Mouse (Mus musculus): Measurements from ENCODE around the gene Lrtm2.

Lrtm2 gene

DNA sequence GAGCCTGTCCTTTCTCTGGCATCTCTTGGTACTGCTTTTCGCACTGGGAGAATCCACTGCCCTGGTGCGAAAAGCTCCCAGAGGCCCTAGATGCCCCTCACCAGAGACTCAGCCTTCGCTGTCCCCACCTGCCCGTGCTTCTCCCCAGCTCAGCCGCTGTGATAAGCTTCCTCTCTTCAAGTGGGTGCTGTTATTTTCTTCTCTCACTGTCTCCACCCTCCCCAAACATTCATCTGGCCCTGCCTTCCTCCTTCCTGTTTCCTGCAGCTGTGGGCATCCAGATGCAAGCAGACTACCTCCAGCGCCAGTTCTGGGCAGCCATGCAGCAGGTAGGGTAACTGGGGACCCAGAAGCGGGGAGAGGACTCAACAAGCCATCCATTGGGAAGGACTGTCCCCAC, 5.6 kb upstream of the Lrtm2 start:
- DNase-seq (ENCODE audit: low spot score in 2 of 2): peak; percentile 47 to 50

DNA sequence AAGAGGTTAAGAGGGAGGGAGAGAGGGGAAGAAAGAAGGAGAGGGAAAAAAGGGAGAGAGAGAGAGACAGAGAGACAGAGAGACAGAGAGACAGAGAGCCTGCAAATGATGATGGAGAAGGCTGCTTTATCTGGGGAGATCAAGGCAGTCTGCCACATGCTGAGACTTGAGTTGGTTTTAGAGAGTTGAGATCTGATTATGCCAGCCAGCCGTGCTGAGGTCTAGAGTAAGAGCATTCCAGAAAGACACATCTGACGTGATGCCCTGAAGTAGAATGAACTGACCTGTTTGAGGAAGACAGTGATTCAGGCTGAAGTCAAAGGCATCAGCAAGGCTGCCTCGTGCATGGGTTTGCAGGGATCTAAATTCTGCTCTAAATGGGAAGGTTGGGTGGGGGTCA, 3.3 kb upstream of the Lrtm2 start:
- DNase-seq (ENCODE audit: low spot score in 2 of 2): no peak

GRCm38 (mm10) chr6:119333202-119333601, 2.6 kb upstream of the Lrtm2 start:
- DNase-seq (ENCODE audit: low spot score in 2 of 2): no peak

- no peak for DNase-seq (ENCODE audit: low spot score in 2 of 2)
Measured at GRCm38 (mm10) chr6:119332111-119332510, 1.5 kb upstream of the Lrtm2 start.

DNA sequence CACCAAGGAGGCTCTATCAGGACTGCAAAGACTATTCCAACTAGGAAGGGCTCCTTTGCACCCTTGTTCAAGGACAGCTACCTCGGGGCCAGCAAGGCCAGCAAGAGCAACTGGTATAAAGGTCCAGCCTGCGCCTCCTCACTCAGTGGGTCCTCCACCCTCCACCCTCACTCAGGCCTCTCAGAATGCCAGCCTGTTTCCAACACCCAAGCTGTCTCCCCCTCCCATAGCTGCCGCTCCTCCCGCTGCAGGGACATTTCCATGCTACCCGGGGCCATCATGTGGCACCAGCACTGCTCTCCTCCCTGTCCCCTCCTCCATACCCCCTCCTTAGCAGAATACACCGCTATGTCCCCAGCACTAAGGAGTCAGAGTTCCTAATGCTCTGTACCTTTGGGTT, 630 bp downstream of the Lrtm2 start:
- DNase-seq (ENCODE audit: low spot score in 2 of 2): no peak

GRCm38 (mm10) chr6:119329215-119329714, 1.3 kb downstream of the Lrtm2 start:
- no peak for DNase-seq (ENCODE audit: low spot score in 2 of 2)

GRCm38 (mm10) chr6:119328521-119329115, 1.9 kb downstream of the Lrtm2 start:
- no peak for DNase-seq (ENCODE audit: low spot score in 2 of 2)

- DNase-seq (ENCODE audit: low spot score in 2 of 2): no peak
Measured at GRCm38 (mm10) chr6:119326541-119326940, 4.0 kb downstream of the Lrtm2 start.

- no peak for DNase-seq (ENCODE audit: low spot score in 2 of 2)
Measured at GRCm38 (mm10) chr6:119325978-119326377, 4.6 kb downstream of the Lrtm2 start.

GRCm38 (mm10) chr6:119324776-119325175, 5.8 kb downstream of the Lrtm2 start:
- DNase-seq (ENCODE audit: low spot score in 2 of 2): no peak

GRCm38 (mm10) chr6:119321752-119322151, 8.8 kb downstream of the Lrtm2 start:
- no peak for DNase-seq (ENCODE audit: low spot score in 2 of 2)

GRCm38 (mm10) chr6:119320481-119320880, 10.1 kb downstream of the Lrtm2 start:
- DNase-seq (ENCODE audit: low spot score in 2 of 2): no peak

DNA sequence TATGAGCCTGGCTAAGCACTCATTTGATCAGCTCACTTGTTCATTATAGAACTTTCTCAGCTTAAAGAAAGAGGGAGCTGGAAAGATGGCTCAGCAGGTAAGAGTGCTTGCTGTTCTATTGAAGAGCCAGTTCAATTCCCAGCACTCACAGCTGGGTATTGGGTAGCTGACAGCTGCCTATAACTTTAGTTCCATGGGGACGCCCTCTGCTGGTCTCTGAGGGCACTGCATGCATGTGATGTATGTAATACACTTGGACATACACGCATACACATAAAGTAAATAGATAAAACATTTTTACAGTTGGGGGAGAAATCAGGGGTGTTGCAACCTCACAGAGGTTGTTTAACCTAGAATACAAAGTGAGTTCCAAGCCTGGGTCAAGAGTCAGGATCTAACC, 11.2 kb downstream of the Lrtm2 start:
- DNase-seq (ENCODE audit: low spot score in 2 of 2): no peak

- no peak for DNase-seq (ENCODE audit: low spot score in 2 of 2)
Measured at GRCm38 (mm10) chr6:119318732-119319131, 11.8 kb downstream of the Lrtm2 start.

DNA sequence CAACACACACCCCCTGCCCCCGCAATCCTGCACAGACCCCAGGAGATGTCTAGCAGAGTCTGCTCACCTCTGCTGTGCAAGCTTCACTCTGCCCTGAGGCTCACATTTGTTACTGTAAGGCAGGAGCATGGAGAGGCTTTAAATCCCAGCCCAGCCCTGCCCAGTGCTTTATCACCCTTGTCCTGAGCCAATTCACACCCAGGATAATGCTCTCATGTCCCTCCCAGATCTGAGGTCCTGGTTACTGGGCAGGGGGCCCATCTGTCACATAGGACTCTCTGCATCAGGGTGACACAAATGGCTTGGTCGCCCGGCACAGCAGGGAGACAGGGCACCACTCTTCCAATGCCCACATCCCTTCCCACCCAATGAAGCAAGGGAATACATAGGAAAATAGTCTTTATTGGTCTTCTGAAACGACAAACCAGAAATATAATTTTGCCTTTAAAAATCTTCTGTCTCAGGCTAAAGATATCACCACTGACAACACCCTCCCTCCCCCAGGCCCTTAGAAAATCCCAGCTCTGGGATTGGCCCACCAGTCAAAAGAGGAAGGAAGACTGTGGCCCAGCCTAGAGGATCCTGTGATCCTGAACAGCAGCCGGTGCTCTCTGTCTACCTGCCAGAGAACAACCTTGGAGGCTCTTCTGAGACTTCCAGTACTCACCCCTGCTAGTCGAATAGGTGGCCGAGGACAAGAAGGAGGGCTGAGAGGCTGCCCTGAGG, 15.7 kb downstream of the Lrtm2 start:
- no peak for DNase-seq (ENCODE audit: low spot score in 2 of 2)

DNA sequence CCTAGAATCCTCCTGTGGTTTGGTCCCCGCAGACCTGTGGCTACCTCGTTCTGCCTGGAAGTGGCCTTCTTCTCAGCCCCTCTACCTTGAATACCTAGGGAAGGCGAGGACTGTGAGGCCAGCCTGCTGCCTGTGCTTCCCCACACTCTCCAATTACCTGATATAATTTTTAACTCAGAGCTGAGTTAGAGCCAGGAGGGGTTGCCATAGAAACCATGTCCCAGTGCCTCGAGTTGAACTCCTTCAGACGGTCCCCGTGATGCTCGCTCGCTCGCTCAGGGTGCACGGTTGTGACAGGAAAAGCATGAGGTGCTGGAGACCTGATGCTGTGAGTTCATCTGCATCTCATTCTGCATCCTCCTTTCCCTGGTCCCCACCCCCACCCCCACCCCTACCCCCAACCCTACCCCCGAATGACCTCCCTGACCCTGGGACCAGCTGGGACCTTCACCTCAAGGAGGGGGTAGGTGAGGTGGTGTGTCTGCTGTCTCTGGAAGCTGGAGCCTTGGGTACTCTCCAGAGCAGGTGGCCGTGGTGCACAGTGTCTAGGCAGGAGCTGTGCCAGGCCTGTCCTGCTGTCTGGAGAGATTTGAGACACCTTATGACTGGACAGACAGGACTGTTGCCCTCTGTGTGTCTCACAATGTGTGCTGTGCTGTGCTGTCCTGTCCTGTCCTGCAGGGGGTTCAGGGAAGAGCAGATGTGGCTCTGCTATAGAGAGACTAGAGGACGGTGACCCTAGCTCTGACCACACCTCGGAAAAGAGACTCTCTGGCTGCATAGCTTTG, 16.8 kb downstream of the Lrtm2 start:
- DNase-seq (ENCODE audit: low spot score in 2 of 2): no peak

- DNase-seq (ENCODE audit: low spot score in 2 of 2): no peak
Measured at GRCm38 (mm10) chr6:119313096-119313495, 17.5 kb downstream of the Lrtm2 start.

GRCm38 (mm10) chr6:119312381-119312780, 18.2 kb downstream of the Lrtm2 start:
- no peak for DNase-seq (ENCODE audit: low spot score in 2 of 2)

DNA sequence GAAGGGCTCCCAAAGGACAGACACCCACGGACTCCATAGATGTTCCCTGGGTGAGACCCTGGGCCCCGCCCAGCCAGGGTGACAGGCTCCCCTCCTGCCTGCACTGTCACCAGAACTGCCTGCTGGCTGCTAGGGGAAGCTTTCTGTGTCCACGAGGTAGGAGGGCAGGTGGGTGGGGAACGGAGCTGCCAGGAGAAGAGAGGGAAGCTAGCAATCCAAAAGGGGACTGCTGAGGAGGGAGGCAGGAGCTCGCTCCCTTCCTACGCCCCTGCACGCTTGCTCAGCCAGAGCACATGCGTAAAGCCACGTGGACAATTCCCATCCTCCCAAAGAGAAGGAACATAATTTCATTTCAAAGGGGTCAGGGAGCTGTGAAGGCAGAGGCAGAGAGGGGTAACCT, 20.4 kb downstream of the Lrtm2 start:
- DNase-seq (ENCODE audit: low spot score in 2 of 2): no peak

DNA sequence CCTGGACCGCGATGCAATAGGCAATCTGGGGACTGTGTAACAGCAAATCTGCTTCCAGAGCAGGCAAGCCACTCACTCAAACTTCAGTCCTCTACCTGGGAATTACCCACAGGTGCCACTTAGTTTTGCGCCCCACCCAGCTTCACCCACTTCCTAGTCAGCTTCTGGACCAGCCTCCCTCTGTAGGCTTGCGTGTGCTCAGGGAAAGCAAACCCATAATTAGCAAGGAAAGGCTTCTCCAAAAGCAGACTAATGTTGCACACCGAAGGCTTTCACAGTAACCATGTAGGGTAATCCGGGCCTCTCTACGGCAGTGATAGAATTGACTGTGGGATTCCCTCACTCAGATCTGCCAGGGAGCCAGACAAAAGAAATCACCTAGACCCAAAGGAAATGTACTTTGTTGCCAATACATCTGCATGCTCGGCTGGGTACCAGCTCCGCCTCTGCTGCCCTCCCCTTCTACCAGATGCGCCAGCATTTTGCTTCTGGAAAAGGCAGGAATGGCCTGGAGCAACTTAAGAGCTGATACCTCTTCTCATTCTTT, 22.6 kb downstream of the Lrtm2 start:
- no peak for DNase-seq (ENCODE audit: low spot score in 2 of 2)

DNA sequence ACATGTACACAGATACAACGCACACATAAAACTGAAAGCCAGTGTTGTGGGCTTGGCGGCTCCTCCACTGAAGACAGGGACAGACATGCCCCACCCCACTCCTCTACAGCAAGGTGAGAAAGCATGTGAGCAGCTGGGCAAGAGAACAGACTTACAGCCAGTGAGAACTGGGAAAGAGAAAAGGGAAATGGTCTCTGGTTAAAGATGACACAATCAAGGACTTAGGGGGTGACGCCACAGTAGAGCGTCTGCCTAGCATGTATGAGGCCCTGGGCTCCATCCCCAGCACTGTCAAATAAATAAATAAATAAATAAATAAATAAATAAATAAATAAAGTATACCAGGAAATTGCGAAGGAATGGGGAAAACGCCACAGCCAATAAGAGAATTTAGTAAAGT, 27.2 kb downstream of the Lrtm2 start:
- no peak for DNase-seq (ENCODE audit: low spot score in 2 of 2)

- no peak for DNase-seq (ENCODE audit: low spot score in 2 of 2)
Measured at GRCm38 (mm10) chr6:119301310-119301709, 29.3 kb downstream of the Lrtm2 start.
